Comparison of ENCODE assay signal across 8 mouse cellular contexts in genomic region chr17:5402069-5402468, GRCm38 (mm10). TPM values are rescaled to one million over a fixed set of nuclear protein-coding genes. Genes with fewer than 3 reads are reported as not detected.
DNase-seq lines count a peak whose midpoint lies in the region; ATAC-seq and TF ChIP-seq lines count a peak whose summit lies in the region.

No protein-coding gene starts in this region.

- no peak overlapping the region for H3K9ac ChIP-seq in hindbrain, embryonic 14.5 days
- no peak overlapping the region for H3K9ac ChIP-seq in midbrain, embryonic 11.5 days (ENCODE audit: low read length)

- H3K27ac ChIP-seq in layer of hippocampus, adult 2 months, result no peak overlapping the region
- H3K27ac ChIP-seq in hindbrain, embryonic 14.5 days, result no peak overlapping the region
- H3K27ac ChIP-seq in midbrain, embryonic 11.5 days (ENCODE audit: low read depth, low read length), result no peak overlapping the region

- no peak overlapping the region for H3K4me2 ChIP-seq in hindbrain, embryonic 14.5 days (replicated peaks)
- H3K4me2 ChIP-seq in midbrain, embryonic 11.5 days, result peak overlapping the region; percentile 22

- WGBS in hindbrain, embryonic 14.5 days, result 2% methylated on average over 9 of the region's 9 CpGs
- 7% methylated on average over 9 of the region's 9 CpGs for WGBS in midbrain, embryonic 11.5 days

- peak in 1 of 2 experiments; percentile 79 for DNase-seq in layer of hippocampus, adult 2 months (ENCODE audit: low spot score in 2 of 2)
- DNase-seq in layer of hippocampus, adult 9-11 months, result no peak
- peak; percentile 72 for DNase-seq in cerebellum, adult 9-10 months
- DNase-seq in hindbrain, embryonic 14.5 days (ENCODE audit: low spot score), result peak; percentile 43
- DNase-seq in left cerebral cortex, postnatal 4 days, result peak; percentile 76
- DNase-seq in midbrain, embryonic 11.5 days (ENCODE audit: low spot score, missing footprints), result peak; percentile 99
- DNase-seq in spleen, adult 18-20 months, result peak; percentile 26 to 68

- H3K36me3 ChIP-seq in hindbrain, embryonic 14.5 days (replicated peaks; ENCODE audit: control insufficient read depth, insufficient read depth), result no peaks in the 10 kb centered on the region
- H3K36me3 ChIP-seq in midbrain, embryonic 11.5 days (ENCODE audit: control insufficient read depth, insufficient read depth, low read length), result no peaks in the 10 kb centered on the region

- no peaks in the 10 kb centered on the region for H3K9me3 ChIP-seq in hindbrain, embryonic 14.5 days (ENCODE audit: control insufficient read depth, low read length)
- H3K9me3 ChIP-seq in midbrain, embryonic 11.5 days (ENCODE audit: control insufficient read depth, low read length), result no peaks in the 10 kb centered on the region

- H3K4me3 ChIP-seq in layer of hippocampus, adult 2 months, result no peak overlapping the region
- no peak overlapping the region for H3K4me3 ChIP-seq in hindbrain, embryonic 14.5 days (replicated peaks; ENCODE audit: low read length)
- H3K4me3 ChIP-seq in midbrain, embryonic 11.5 days (ENCODE audit: low read depth, low read length), result no peak overlapping the region

- intact Hi-C loops in left cerebral cortex, postnatal 4 days (cut with DNase I), result no loop called here

- no peaks in the 10 kb centered on the region for H3K27me3 ChIP-seq in hindbrain, embryonic 14.5 days (ENCODE audit: control insufficient read depth, insufficient read depth, low read length)
- peaks cover 10% of the 10 kb centered on the region for H3K27me3 ChIP-seq in midbrain, embryonic 11.5 days (ENCODE audit: control insufficient read depth, insufficient read depth, low read length)

- ATAC-seq in frontal cortex, adult (ENCODE audit: low TSS enrichment), result peak; percentile 38
- ATAC-seq in hindbrain, embryonic 14.5 days (ENCODE audit: low FRiP score), result 0 out of 2 replicates have a peak, but pooled peaks have one; percentile 16
- peak; percentile 49 for ATAC-seq in midbrain, embryonic 11.5 days (ENCODE audit: low FRiP score)

- TF ChIP-seq CTCF in layer of hippocampus, adult 2 months (conservative IDR thresholded peaks at IDR 0.05), result peak; percentile 83

- H3K4me1 ChIP-seq in hindbrain, embryonic 14.5 days (replicated peaks; ENCODE audit: control insufficient read depth, insufficient read depth, low read length), result no peaks in the 10 kb centered on the region
- peaks cover 2% of the 10 kb centered on the region for H3K4me1 ChIP-seq in midbrain, embryonic 11.5 days (ENCODE audit: control insufficient read depth, insufficient read depth, low read length)

RNA-seq across cellular contexts. Expression of gene Ldhal6b, which starts 16.5 kb away (rescaled TPM):
- 1 to 10 TPM in 1 of 2 experiments, under 1 TPM in 1; 0.81 to 1.3 TPM for total RNA-seq in layer of hippocampus, adult 2 months (2021)
- polyA plus RNA-seq in hindbrain, embryonic 14.5 days (2014; fragmentation: Nextera tagmentation; extraction: Ambion mirVana), result 0.20 TPM in 1 of 2 replicates, not detected in the other
- total RNA-seq in left cerebral cortex, postnatal 4 days (2021), result 1 to 10 TPM; 1.9 to 2.0 TPM
- polyA plus RNA-seq in midbrain, embryonic 11.5 days (2014; fragmentation: Nextera tagmentation; extraction: Ambion mirVana), result not detected in 2 replicates

RNA-seq across cellular contexts. Expression of gene Tmem242, which starts 38.0 kb away (rescaled TPM):
- 10 to 100 TPM; 75.2 to 77.0 TPM for total RNA-seq in layer of hippocampus, adult 2 months (2021)
- 105 and 111 TPM in 2 replicates for polyA plus RNA-seq in hindbrain, embryonic 14.5 days (2014; fragmentation: Nextera tagmentation; extraction: Ambion mirVana)
- 10 to 100 TPM; 67.6 to 71.8 TPM for total RNA-seq in left cerebral cortex, postnatal 4 days (2021)
- 129 and 144 TPM in 2 replicates for polyA plus RNA-seq in midbrain, embryonic 11.5 days (2014; fragmentation: Nextera tagmentation; extraction: Ambion mirVana)
